Mouse (Mus musculus): ENCODE measurements around the gene Pir. TPM values are rescaled to one million over a fixed set of nuclear protein-coding genes. Genes with fewer than 3 reads are reported as not detected.

The Pir gene
- polyA plus RNA-seq, 1 experiment from 2014 or later: 5.9 TPM

GRCm38 (mm10) chrX:164318554-164318953, 49.4 kb downstream of the Pir start:
- H3K9me3 ChIP-seq (replicated peaks; ENCODE audit: control insufficient read depth, low read length): no peaks in the 10 kb centered on the region
- no peaks in the 10 kb centered on the region for H3K27me3 ChIP-seq (ENCODE audit: control insufficient read depth, insufficient read depth, low read length)
- H3K4me3 ChIP-seq (ENCODE audit: low read length): no peak overlapping the region
- no peak for ATAC-seq (replicated peaks; ENCODE audit: extremely low read depth, insufficient read depth, low FRiP score)
- no peaks in the 10 kb centered on the region for H3K4me1 ChIP-seq (ENCODE audit: control insufficient read depth, insufficient read depth, low read length)
- no peak overlapping the region for H3K9ac ChIP-seq (ENCODE audit: low read length)
- H3K27ac ChIP-seq (ENCODE audit: low read length): no peak overlapping the region
- no peaks in the 10 kb centered on the region for H3K36me3 ChIP-seq (ENCODE audit: control insufficient read depth, insufficient read depth)
- WGBS: 72% methylated on average over 4 of the region's 4 CpGs
- no peak overlapping the region for H3K4me2 ChIP-seq (ENCODE audit: low read depth, low read length)

DNA sequence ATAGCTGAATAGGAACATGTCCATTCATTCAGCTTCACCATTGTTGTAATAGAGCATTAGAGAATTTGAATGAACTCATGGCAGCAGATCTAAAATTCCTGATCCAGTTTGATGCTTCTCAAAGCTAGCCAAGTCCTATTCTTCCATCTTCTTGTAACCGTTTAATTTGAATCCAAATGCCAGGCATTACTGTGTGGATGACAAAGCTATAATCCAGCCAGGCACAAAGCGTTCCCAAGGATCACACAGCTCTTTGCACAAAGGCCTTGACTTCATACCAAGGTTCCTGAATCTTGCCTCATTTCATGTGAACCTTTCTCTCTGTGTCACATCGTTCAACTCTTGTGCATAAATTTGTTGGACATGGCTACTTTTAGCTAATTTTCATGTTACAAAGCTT, 50.9 kb downstream of the Pir start:
- Histone ChIP-seq H3K9ac (ENCODE audit: low read length) (no peak overlapping the region), H3K4me3 (ENCODE audit: low read length) (no peak overlapping the region), H3K27me3 (ENCODE audit: control insufficient read depth, insufficient read depth, low read length) (no peaks in the 10 kb centered on the region), H3K4me2 (ENCODE audit: low read depth, low read length) (no peak overlapping the region), H3K36me3 (ENCODE audit: control insufficient read depth, insufficient read depth) (no peaks in the 10 kb centered on the region), H3K9me3 (replicated peaks; ENCODE audit: control insufficient read depth, low read length) (no peaks in the 10 kb centered on the region), H3K4me1 (ENCODE audit: control insufficient read depth, insufficient read depth, low read length) (no peaks in the 10 kb centered on the region), H3K27ac (ENCODE audit: low read length) (no peak overlapping the region)
- WGBS: 85% methylated on average over 3 of the region's 3 CpGs
- no peak for ATAC-seq (replicated peaks; ENCODE audit: extremely low read depth, insufficient read depth, low FRiP score)

- no peaks in the 10 kb centered on the region for H3K9me3 ChIP-seq (replicated peaks; ENCODE audit: control insufficient read depth, low read length)
- 56% methylated on average over 5 of the region's 5 CpGs for WGBS
- no peak overlapping the region for H3K9ac ChIP-seq (ENCODE audit: low read length)
- H3K27ac ChIP-seq (ENCODE audit: low read length): no peak overlapping the region
- no peaks in the 10 kb centered on the region for H3K27me3 ChIP-seq (ENCODE audit: control insufficient read depth, insufficient read depth, low read length)
- H3K4me2 ChIP-seq (ENCODE audit: low read depth, low read length): no peak overlapping the region
- no peak for ATAC-seq (replicated peaks; ENCODE audit: extremely low read depth, insufficient read depth, low FRiP score)
- H3K36me3 ChIP-seq (ENCODE audit: control insufficient read depth, insufficient read depth): no peaks in the 10 kb centered on the region
- no peaks in the 10 kb centered on the region for H3K4me1 ChIP-seq (ENCODE audit: control insufficient read depth, insufficient read depth, low read length)
- no peak overlapping the region for H3K4me3 ChIP-seq (ENCODE audit: low read length)
These were observed 53.3 kb downstream of the Pir start for GRCm38 (mm10) chrX:164322492-164322891.

- no peaks in the 10 kb centered on the region for H3K27me3 ChIP-seq (ENCODE audit: control insufficient read depth, insufficient read depth, low read length)
- H3K36me3 ChIP-seq (ENCODE audit: control insufficient read depth, insufficient read depth): no peaks in the 10 kb centered on the region
- H3K9me3 ChIP-seq (replicated peaks; ENCODE audit: control insufficient read depth, low read length): no peaks in the 10 kb centered on the region
- H3K9ac ChIP-seq (ENCODE audit: low read length): no peak overlapping the region
- no peak overlapping the region for H3K4me2 ChIP-seq (ENCODE audit: low read depth, low read length)
- no peak overlapping the region for H3K4me3 ChIP-seq (ENCODE audit: low read length)
- no peak overlapping the region for H3K27ac ChIP-seq (ENCODE audit: low read length)
- ATAC-seq (replicated peaks; ENCODE audit: extremely low read depth, insufficient read depth, low FRiP score): no peak
- 70% methylated on average over 4 of the region's 4 CpGs for WGBS
- no peaks in the 10 kb centered on the region for H3K4me1 ChIP-seq (ENCODE audit: control insufficient read depth, insufficient read depth, low read length)
These were observed 54.3 kb downstream of the Pir start for GRCm38 (mm10) chrX:164323391-164323913.

GRCm38 (mm10) chrX:164330351-164330750, 61.2 kb downstream of the Pir start:
- WGBS: 65% methylated on average over 2 of the region's 2 CpGs
- no peak overlapping the region for H3K4me3 ChIP-seq (ENCODE audit: low read length)
- H3K9me3 ChIP-seq (replicated peaks; ENCODE audit: control insufficient read depth, low read length): no peaks in the 10 kb centered on the region
- no peak overlapping the region for H3K9ac ChIP-seq (ENCODE audit: low read length)
- no peaks in the 10 kb centered on the region for H3K36me3 ChIP-seq (ENCODE audit: control insufficient read depth, insufficient read depth)
- no peak overlapping the region for H3K4me2 ChIP-seq (ENCODE audit: low read depth, low read length)
- no peak overlapping the region for H3K27ac ChIP-seq (ENCODE audit: low read length)
- H3K27me3 ChIP-seq (ENCODE audit: control insufficient read depth, insufficient read depth, low read length): no peaks in the 10 kb centered on the region
- H3K4me1 ChIP-seq (ENCODE audit: control insufficient read depth, insufficient read depth, low read length): no peaks in the 10 kb centered on the region
- no peak for ATAC-seq (replicated peaks; ENCODE audit: extremely low read depth, insufficient read depth, low FRiP score)

GRCm38 (mm10) chrX:164330766-164331165, 61.6 kb downstream of the Pir start:
- Histone ChIP-seq H3K36me3 (ENCODE audit: control insufficient read depth, insufficient read depth) (no peaks in the 10 kb centered on the region), H3K27me3 (ENCODE audit: control insufficient read depth, insufficient read depth, low read length) (no peaks in the 10 kb centered on the region), H3K4me2 (ENCODE audit: low read depth, low read length) (no peak overlapping the region), H3K9ac (ENCODE audit: low read length) (no peak overlapping the region), H3K27ac (ENCODE audit: low read length) (no peak overlapping the region), H3K9me3 (replicated peaks; ENCODE audit: control insufficient read depth, low read length) (no peaks in the 10 kb centered on the region), H3K4me3 (ENCODE audit: low read length) (no peak overlapping the region), H3K4me1 (ENCODE audit: control insufficient read depth, insufficient read depth, low read length) (no peaks in the 10 kb centered on the region)
- ATAC-seq (replicated peaks; ENCODE audit: extremely low read depth, insufficient read depth, low FRiP score): no peak
- WGBS: 66% methylated on average over 3 of the region's 3 CpGs

GRCm38 (mm10) chrX:164338591-164338990, 69.4 kb downstream of the Pir start:
- 84% methylated on average over 4 of the region's 4 CpGs for WGBS
- Histone ChIP-seq H3K4me1 (ENCODE audit: control insufficient read depth, insufficient read depth, low read length) (no peaks in the 10 kb centered on the region), H3K27me3 (ENCODE audit: control insufficient read depth, insufficient read depth, low read length) (no peaks in the 10 kb centered on the region), H3K27ac (ENCODE audit: low read length) (no peak overlapping the region), H3K4me3 (ENCODE audit: low read length) (no peak overlapping the region), H3K9me3 (replicated peaks; ENCODE audit: control insufficient read depth, low read length) (no peaks in the 10 kb centered on the region), H3K4me2 (ENCODE audit: low read depth, low read length) (no peak overlapping the region), H3K9ac (ENCODE audit: low read length) (no peak overlapping the region), H3K36me3 (ENCODE audit: control insufficient read depth, insufficient read depth) (no peaks in the 10 kb centered on the region)
- ATAC-seq (replicated peaks; ENCODE audit: extremely low read depth, insufficient read depth, low FRiP score): no peak

- H3K4me2 ChIP-seq (ENCODE audit: low read depth, low read length): no peak overlapping the region
- no peaks in the 10 kb centered on the region; the same call in 1 of the 2 replicates for H3K4me1 ChIP-seq (ENCODE audit: control insufficient read depth, insufficient read depth, low read length)
- H3K4me3 ChIP-seq (ENCODE audit: low read length): no peak overlapping the region
- H3K27ac ChIP-seq (ENCODE audit: low read length): no peak overlapping the region
- H3K9me3 ChIP-seq (replicated peaks; ENCODE audit: control insufficient read depth, low read length): no peaks in the 10 kb centered on the region
- H3K36me3 ChIP-seq (ENCODE audit: control insufficient read depth, insufficient read depth): no peaks in the 10 kb centered on the region
- H3K27me3 ChIP-seq (ENCODE audit: control insufficient read depth, insufficient read depth, low read length): no peaks in the 10 kb centered on the region
- no peak overlapping the region for H3K9ac ChIP-seq (ENCODE audit: low read length)
- 79% methylated on average over 4 of the region's 4 CpGs for WGBS
- no peak for ATAC-seq (replicated peaks; ENCODE audit: extremely low read depth, insufficient read depth, low FRiP score)
These were observed 76.3 kb downstream of the Pir start for GRCm38 (mm10) chrX:164345359-164345938.

- WGBS: 44% methylated on average over 3 of the region's 3 CpGs
- ATAC-seq (replicated peaks; ENCODE audit: extremely low read depth, insufficient read depth, low FRiP score): no peak
- 0 out of 2 replicates have a peak overlapping the region, but pooled peaks have one; percentile 18 for H3K27ac ChIP-seq (ENCODE audit: low read length)
These were observed 79.8 kb downstream of the Pir start for GRCm38 (mm10) chrX:164348937-164349336.

More at GRCm38 (mm10) chrX:164348937-164349336, 79.8 kb downstream of the Pir start:
- no peaks in the 10 kb centered on the region; the same call in 1 of the 2 replicates for H3K4me1 ChIP-seq (ENCODE audit: control insufficient read depth, insufficient read depth, low read length)
- no peaks in the 10 kb centered on the region for H3K36me3 ChIP-seq (ENCODE audit: control insufficient read depth, insufficient read depth)
- H3K4me3 ChIP-seq (ENCODE audit: low read length): no peak overlapping the region
- H3K9me3 ChIP-seq (replicated peaks; ENCODE audit: control insufficient read depth, low read length): no peaks in the 10 kb centered on the region
- no peak overlapping the region for H3K4me2 ChIP-seq (ENCODE audit: low read depth, low read length)
- no peaks in the 10 kb centered on the region for H3K27me3 ChIP-seq (ENCODE audit: control insufficient read depth, insufficient read depth, low read length)
- H3K9ac ChIP-seq (ENCODE audit: low read length): no peak overlapping the region
